Mouse (Mus musculus) MEL (cell line): Measurements from ENCODE around the gene Gm12184.
A peak's percentile ranks its signal among the peaks of the same experiment; 100 is the strongest.

Experiments used
- HCFC1 ChIP-seq: IDR thresholded peaks from 2 replicates; pipeline ENCODE4 v1.6.1; 2012; ENCODE audit warnings: low read depth, mild to moderate bottlenecking, inconsistent platforms, low read length, improper control_type of control experiment, moderate library complexity
- NELFE ChIP-seq: IDR thresholded peaks from 2 replicates; pipeline ENCODE4 v1.6.1; 2011; ENCODE audit warnings: low read depth, low read length, improper control_type of control experiment

DNA sequence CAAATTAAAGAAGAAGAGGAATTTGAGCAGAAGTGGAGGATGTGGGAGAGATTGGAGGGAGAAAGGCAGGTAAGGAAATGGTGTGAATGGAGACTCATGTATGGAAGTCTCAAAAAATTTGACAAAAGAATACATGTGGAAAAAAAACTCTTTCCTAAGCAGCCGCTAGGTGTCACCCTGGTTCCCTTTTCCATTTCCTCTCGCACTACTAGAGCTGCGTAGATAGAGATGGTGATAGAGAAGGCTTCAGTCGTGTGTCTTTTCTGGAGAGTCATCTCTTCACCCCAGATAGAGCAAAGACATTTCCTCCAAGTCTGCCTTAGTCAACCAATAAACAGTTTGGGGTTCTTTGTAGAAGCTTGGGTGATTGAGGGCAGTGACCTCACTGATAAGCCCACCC, 48.0 kb upstream of the Gm12184 start:
- TF ChIP-seq HCFC1 (peak; percentile 43), NELFE (peak; percentile 21; the same call in 1 of the 2 replicates)
